Mouse (Mus musculus) cerebellum, adult 11 months (tissue): Measurements from ENCODE around the gene Zbtb17.
A peak's percentile ranks its signal among the peaks of the same experiment; 100 is the strongest.

Experiments
- DNase-seq: peaks from one replicate; pipeline ENCODE4 v3.0.0; 2022

Gene Zbtb17

GRCm38 (mm10) chr4:141444451-141445327 lies at the start of gene Zbtb17:
Zbtb17 (plus strand) TSS chr4:141444654.
- peak; percentile 83 for DNase-seq

GRCm38 (mm10) chr4:141394751-141395150 lies 49.7 kb upstream of the Zbtb17 start:
- no peak for DNase-seq

GRCm38 (mm10) chr4:141397861-141398260 lies 46.6 kb upstream of the Zbtb17 start:
- no peak for DNase-seq

DNA sequence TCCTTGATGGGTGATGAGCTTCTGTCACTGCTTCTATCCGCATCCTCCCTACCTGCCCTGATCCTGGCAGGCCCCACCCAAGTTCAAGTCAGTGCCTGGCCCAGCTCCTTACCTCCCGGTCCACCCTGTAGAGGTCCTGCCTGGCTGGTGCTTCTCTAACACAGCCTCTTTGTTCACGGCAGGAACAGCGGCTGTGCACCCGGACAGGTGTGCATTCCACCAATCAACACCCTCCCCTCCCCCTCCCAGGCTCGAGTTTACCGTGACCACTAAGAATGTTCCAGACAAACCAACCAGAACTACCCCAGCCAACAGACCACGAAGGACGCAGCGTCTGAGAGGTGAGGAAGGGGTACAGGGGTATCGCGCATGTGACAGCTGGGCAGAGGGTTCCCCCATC lies 45.9 kb upstream of the Zbtb17 start, which contains the start of gene Clcnka:
TSS of gene Clcnka (minus strand) at position 180 of the 400 bp plus-strand sequence.
- no peak for DNase-seq

GRCm38 (mm10) chr4:141400171-141400570 lies 44.3 kb upstream of the Zbtb17 start:
- DNase-seq: no peak

- peak; percentile 79 for DNase-seq
These were observed 39.7 kb upstream of the Zbtb17 start for GRCm38 (mm10) chr4:141404518-141405313.

- DNase-seq: no peak
These were observed 39.2 kb upstream of the Zbtb17 start for GRCm38 (mm10) chr4:141405314-141405622.

DNA sequence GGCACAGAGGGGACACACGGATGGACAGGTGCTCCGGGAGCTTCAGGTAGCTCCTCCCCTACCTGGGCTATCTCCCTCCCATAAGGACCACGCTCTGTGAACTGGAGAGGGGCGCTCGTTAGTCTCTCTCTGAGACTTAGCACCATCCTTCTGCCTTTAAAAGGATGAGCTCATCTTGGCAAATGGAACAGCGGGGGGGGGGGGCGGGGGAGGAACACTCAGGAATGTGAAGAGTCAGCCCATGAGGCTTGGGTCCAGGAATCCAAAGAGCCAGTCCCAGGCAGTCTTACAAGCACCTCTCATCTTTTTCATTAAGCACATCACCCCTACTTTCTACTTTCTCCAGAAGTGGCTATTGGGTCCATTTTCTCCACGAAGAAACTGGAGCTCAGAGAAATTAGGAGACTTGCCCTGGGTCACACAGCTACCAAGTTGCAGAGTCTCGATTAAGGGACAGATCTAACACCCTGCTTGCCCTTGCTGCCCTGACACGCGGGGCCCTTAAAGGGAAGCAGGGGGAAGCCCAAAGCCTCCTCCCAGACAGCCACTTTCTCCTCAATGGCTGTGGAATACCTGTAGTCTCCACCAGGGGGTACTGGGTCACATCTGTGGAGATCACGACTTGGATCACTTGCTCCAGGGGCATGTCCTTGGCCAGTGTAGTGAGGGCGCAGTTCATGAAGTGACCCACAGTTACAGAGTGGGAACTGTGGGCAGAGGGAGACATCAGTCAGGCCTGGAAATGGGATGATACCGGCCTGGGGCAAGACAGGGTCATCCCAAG lies 37.7 kb upstream of the Zbtb17 start:
- DNase-seq: no peak

- no peak for DNase-seq
These were observed 35.9 kb upstream of the Zbtb17 start for GRCm38 (mm10) chr4:141408577-141408976.

- no peak for DNase-seq
These were observed 32.9 kb upstream of the Zbtb17 start for GRCm38 (mm10) chr4:141411430-141411992.

DNA sequence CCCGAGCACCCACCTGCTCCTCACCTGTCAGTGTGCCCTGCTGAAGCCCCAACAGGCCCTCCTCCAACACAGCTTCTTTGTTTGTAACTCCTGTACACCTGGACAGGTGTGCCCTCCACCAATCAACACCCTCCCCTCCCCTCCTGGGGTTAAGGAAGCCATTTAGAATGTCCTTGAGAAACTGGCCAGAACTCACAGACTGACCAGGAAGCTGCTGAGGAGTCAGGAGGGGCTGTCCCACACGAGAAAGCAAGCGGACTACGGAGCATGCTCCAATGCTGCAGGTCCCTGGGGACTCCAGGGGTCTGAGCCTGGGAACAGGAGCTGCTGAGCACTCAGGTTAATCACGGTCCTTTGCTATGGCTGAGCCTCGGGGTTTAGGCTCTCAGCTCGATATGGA lies 28.5 kb upstream of the Zbtb17 start, which contains the start of gene Clcnkb:
TSS of gene Clcnkb (minus strand) at position 91 of the 400 bp plus-strand sequence.
- DNase-seq: no peak

DNA sequence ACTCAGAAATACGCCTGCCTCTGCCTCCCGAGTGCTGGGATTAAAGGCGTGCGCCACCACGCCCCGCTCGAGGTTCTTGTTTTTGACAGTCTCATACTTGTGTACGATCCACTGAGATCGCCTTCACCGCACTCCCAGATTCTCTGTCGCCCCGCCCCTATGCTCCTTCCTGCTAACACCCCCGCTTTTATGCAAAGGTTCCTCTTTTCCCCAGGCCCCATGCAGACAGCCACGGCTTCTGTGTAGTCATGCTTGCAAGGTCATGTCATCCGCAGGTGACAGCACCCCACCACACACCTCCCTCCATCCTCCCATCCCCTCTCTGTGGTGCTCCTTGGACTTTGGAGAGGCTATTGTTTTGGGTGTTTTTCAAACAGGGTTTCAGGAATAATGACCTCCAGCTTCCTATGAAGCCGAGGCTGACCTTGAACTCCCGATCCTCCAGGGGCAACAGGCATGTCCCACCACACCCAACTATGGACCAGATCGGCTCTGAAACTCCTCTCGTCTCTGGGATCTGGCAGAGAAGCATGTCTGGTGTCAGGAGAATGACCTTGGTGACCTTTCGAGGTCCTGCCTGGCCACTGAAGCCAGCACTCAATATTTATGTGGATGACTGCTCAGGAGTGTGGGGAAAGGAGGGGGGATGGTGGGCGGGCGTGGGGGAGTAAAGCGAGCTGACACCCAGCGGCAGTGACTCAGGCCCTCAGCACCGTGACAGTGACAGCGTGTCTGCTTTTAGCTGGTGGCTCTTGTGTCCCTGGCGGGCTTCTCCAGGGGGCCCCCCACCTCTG lies 24.9 kb upstream of the Zbtb17 start:
- no peak for DNase-seq

GRCm38 (mm10) chr4:141420192-141420829 lies 24.1 kb upstream of the Zbtb17 start, which contains the start of gene Hspb7:
Hspb7 (plus strand) TSS chr4:141420779.
- DNase-seq: no peak

GRCm38 (mm10) chr4:141420886-141421285 lies 23.6 kb upstream of the Zbtb17 start:
- DNase-seq: no peak

DNA sequence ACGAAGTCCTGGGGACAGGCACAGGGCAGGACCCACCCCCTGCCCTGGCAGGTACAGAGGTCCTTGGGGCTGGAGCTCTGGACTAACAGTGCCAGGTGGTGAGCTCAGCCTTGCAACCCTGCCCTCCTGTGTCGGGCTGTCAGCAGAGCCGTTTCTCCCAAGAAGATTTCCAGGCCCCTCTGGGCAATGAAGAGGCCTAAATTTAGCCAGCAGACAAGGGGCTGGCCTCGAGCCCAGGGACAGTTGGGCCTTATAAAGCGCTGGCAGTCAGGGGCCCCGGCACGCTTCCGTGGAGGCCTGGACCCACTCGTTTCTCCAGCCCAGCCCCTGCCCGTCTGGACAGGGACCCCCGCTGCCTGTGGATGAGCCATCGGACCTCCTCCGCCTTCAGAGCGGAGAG lies 23.0 kb upstream of the Zbtb17 start:
- no peak for DNase-seq

DNA sequence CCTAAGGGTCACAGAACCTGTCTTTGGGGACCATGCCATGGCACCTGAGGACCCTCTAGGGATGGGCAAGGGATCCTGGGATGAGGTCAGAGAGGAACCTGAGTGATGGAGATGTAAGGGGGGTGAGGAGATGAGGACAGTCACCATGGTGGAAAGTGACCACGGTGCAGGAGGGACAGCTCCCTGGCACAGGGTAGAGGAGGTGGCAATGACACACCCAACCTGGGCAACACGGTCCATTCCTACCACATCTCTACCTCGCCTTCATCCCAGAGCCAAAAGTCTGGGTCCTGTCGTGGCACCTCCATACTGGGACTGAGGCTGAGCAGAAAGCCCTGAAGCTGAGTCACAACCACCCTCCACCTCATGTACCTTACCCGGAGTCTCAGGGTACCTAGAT lies 21.6 kb upstream of the Zbtb17 start:
- no peak for DNase-seq

GRCm38 (mm10) chr4:141423288-141423687 lies 21.2 kb upstream of the Zbtb17 start:
- no peak for DNase-seq

DNA sequence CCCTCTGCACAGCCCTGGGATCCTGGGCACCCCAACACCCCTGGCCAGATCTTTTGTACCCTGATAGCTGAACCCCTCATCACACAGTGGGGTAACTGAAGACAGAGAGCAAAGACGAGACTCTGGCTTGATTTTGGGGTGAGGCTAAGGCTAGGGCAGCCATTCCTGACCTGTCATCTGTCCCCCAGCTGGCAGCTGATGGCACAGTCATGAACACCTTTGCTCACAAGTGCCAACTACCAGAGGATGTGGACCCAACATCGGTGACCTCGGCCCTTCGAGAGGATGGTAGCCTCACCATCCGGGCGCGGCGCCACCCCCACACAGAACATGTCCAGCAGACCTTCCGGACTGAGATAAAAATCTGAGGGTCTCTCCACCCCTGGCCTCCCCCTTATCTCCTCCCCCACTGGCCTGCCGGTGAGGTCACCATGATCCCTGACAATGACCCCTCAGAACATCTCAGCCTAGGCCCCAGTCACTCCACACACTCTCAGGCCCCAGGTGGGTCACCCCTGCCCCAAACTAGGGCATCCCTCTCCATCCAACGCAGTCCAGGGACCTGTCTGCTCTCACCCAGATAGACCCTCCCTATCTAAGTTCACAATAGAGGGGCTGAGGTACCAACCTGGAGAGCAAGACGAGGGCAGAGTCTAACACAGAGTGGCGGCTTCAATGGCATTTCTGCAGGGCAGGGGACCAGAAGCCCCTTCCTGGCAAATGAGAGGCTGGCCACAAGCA lies 20.6 kb upstream of the Zbtb17 start:
- no peak for DNase-seq

GRCm38 (mm10) chr4:141425484-141426479 lies 18.7 kb upstream of the Zbtb17 start:
- DNase-seq: no peak
